Mouse (Mus musculus) regulatory T cell (primary cell): Measurements from ENCODE around the gene Rab12.

ENCODE experiments used
- in situ Hi-C: fragments of 300-600 bp; cut with MboI, MseI; formaldehyde crosslinking; loops from one replicate; pipeline ENCODE4 v1.15.1; 2025; ENCODE audit warnings: high pct_unique_total_duplicates

Gene Rab12

DNA sequence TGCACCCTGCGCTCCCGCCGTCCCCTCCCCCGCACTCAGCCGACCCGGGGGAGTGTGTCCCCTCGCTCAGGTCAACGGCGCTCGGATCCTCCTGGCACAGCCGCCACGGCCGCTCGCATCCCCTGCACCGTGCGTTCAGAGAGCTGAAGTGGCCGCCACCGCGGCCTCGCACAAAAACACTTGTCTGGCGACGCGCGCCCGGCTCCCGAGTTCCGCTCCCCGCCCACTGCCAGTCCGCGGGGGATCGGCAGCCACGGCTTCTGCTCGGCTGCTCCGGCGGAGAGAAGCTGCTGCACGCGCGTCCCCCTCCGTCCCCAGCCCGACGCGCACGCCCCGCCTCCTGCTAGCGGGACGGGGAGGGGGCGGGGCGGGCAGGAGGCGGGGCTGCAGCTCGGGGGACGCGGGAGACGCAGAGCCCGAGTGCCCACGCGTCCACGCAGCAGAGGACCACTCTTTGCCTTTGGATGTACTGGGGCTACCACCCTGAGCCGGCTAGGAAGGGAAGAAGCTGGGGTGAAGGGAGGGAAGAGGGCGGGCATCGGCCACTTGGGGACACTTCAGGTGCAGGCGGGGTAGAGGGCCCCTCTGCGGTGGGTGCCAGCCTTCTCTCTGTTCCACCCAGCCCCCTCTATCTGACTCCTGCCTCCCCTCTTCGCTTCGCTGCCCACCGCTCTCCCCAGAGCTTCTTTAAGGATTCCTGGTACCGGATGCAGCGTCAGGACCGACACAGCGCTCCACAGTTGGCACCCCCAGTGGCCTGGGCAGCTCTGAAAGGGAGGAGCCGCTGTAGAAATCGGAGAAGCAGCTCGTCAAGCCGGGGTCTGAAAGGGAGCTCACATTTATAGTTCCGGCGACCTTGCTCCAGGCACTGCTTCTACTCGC, 69.8 kb downstream of the Rab12 start, which contains the start of gene Mtcl1:
Gene Mtcl1, minus strand, starts transcription at position 291 of the 882 bp plus-strand sequence.
- in situ Hi-C loops: loop anchor here (5.0 kb wide), 1 partner anchor 212 kb away; no protein-coding TSS in a partner anchor

GRCm38 (mm10) chr17:66448421-66449405, 70.8 kb downstream of the Rab12 start:
- in situ Hi-C loops: loop anchor here (5.0 kb wide), 1 partner anchor 211 kb away; no protein-coding TSS in a partner anchor

DNA sequence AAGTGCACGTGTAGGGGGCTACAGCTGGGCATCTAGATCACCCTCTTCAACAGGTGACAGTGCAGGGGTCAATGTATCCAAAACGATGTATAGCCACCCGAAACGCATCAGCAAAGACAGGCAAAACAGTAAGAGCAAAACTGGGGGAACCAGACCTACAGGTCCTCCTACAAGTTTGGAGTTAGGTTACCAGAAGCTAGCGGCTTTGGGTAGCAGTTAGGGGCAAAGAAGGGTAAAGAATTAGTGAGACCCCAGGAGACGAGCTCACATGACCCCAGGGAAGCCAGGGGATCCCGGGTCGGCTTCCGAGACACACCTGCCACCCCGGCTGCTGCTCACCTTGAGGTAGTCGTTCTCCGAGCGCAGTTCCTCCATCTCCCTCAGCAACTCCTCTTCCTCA, 71.6 kb downstream of the Rab12 start:
- in situ Hi-C loops: loop anchor here (5.0 kb wide), 1 partner anchor 211 kb away; no protein-coding TSS in a partner anchor

DNA sequence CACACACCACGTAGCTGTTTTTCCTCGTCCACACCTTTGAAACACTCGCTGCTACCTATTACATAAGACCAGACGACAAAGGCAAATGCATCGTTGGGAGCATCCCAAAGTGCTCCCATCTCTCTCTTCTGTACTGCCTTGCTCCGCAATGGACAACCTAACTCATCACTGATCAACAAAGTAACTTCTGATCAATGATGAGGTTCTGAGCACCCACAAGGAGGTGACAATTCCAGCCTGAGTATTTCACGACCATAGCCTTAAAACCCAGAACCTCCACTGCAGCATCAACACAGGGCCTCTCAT, 72.6 kb downstream of the Rab12 start:
- in situ Hi-C loops: loop anchor here (5.0 kb wide), 1 partner anchor 210 kb away; no protein-coding TSS in a partner anchor

DNA sequence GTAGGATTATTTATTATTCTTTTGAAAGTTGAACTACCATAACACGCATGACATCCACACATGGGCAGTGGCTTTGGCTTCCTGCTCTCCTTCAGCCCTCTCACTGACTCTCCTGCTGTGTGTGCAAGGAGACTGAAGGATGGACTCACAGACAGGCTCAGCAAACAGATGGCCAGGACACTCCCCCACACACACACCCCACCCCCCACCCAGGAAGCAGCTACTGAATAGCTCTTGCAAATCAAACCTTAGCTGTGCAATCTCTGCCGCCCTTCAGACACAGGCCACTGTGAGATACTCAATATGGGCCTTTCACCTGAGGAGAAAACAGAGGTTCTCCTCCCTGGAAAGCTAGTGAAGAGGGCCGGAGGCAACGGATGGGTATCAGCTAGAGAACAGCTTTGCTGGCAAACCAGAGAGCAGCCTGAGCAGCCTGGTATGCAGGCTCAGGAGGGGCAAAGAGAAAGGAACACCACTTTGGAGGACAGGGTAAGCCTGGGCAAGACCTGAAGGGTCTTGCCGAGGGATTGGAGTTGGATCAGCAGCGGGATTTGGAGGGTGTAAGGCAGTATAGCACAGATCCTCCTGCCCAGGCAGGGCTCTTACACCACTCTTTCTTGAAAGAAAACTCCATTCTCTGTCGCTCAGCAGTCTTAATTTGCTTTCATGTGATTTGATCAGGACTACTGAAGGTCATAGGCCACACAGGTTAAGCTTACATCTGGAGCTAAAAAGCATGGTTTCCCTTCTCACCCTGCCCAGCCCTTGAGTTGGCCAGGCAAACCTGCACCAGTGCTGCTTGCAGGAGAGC, 73.1 kb downstream of the Rab12 start:
- in situ Hi-C loops: loop anchor here (5.0 kb wide), 1 partner anchor 209 kb away; no protein-coding TSS in a partner anchor
